Mouse (Mus musculus) intestine, embryonic 16.5 days (tissue): ENCODE results near the gene Rmdn2. TPM values are rescaled to one million over a fixed set of nuclear protein-coding genes. Genes with fewer than 3 reads are reported as not detected.

Experiments used
- ATAC-seq: fragments of 200-750 bp; cut with Nextera tagmentation; 2 replicates; pipeline ENCODE4 v1.8.0; 2017; ENCODE audit warnings: moderate TSS enrichment, moderate library complexity
- H3K27ac ChIP-seq: fragments of 300-500 bp; sonication (generic); 2 replicates; pipeline ENCODE4 v1.5.1; 2014; ENCODE audit warnings: mild to moderate bottlenecking, low read length
- H3K27me3 ChIP-seq: fragments of 300-500 bp; sonication (generic); replicated peaks from 2 replicates; pipeline ENCODE4 v1.6.1; 2014; ENCODE audit warnings: low read length, control low read depth, mixed read lengths; ENCODE audit not compliant: control insufficient read depth, insufficient read depth
- H3K36me3 ChIP-seq: fragments of 300-500 bp; sonication (generic); 2 replicates; pipeline ENCODE4 v1.6.1; 2014; ENCODE audit warnings: low read length, control low read depth; ENCODE audit not compliant: control insufficient read depth, insufficient read depth
- H3K4me1 ChIP-seq: fragments of 300-500 bp; sonication (generic); 2 replicates; pipeline ENCODE4 v1.6.1; 2014; ENCODE audit warnings: low read length, control low read depth, mixed read lengths; ENCODE audit not compliant: control insufficient read depth, insufficient read depth
- H3K4me2 ChIP-seq: fragments of 300-500 bp; sonication (generic); 2 replicates; pipeline ENCODE4 v1.6.1; 2014; ENCODE audit warnings: low read depth, low read length, control low read depth
- H3K4me3 ChIP-seq: fragments of 300-500 bp; sonication (generic); 2 replicates; pipeline ENCODE4 v1.5.1; 2014; ENCODE audit warnings: mild to moderate bottlenecking, low read length
- H3K9ac ChIP-seq: fragments of 300-500 bp; sonication (generic); 2 replicates; pipeline ENCODE4 v1.6.1; 2014; ENCODE audit warnings: low read depth, low read length
- H3K9me3 ChIP-seq: fragments of 300-500 bp; sonication (generic); 2 replicates; pipeline ENCODE4 v1.6.1; 2016; ENCODE audit warnings: low read length, control low read depth; ENCODE audit not compliant: control insufficient read depth
- WGBS: fragments of 180-500 bp; shearing (Covaris S2); extraction: QIAGEN DNeasy Blood & Tissue Kit; methylation state at CpG from one replicate; pipeline ENCODE4 v1.1.7; 2014; 5-methylcytosine and 5-hydroxymethylcytosine counted together
- polyA plus RNA-seq: library from polyadenylated mRNA; unstranded; fragments of >200 nt; fragmentation: Nextera tagmentation; extraction: Ambion mirVana; gene quantifications from 2 replicates; pipeline ENCODE4 v1.2.1, GENCODE M21; 2015

Rmdn2 gene
- polyA plus RNA-seq, 1 experiment from 2014 or later = 8.6 TPM

GRCm38 (mm10) chr17:79720681-79721080 lies 109.0 kb downstream of the Rmdn2 start:
- no peaks in the 10 kb centered on the region for H3K36me3 ChIP-seq
- no peak for ATAC-seq
- no peak overlapping the region for H3K4me2 ChIP-seq
- H3K4me1 ChIP-seq = no peaks in the 10 kb centered on the region
- WGBS = 84% methylated on average over 7 of the region's 7 CpGs
- no peak overlapping the region for H3K9ac ChIP-seq
- H3K27me3 ChIP-seq = no peaks in the 10 kb centered on the region; the same call in 1 of the 2 replicates
- H3K4me3 ChIP-seq = no peak overlapping the region
- H3K27ac ChIP-seq = no peak overlapping the region
- no peaks in the 10 kb centered on the region for H3K9me3 ChIP-seq

GRCm38 (mm10) chr17:79726613-79727012 lies 115.0 kb downstream of the Rmdn2 start:
- WGBS = 70% methylated on average over 5 of the region's 5 CpGs
- Histone ChIP-seq H3K9me3 (no peaks in the 10 kb centered on the region), H3K36me3 (no peaks in the 10 kb centered on the region), H3K4me3 (no peak overlapping the region), H3K27ac (no peak overlapping the region), H3K4me2 (no peak overlapping the region), H3K4me1 (no peaks in the 10 kb centered on the region), H3K27me3 (no peaks in the 10 kb centered on the region), H3K9ac (no peak overlapping the region)
- ATAC-seq = no peak

- H3K4me1 ChIP-seq = no peaks in the 10 kb centered on the region
- WGBS = 25% methylated on average over 14 of the region's 14 CpGs
- H3K36me3 ChIP-seq = no peaks in the 10 kb centered on the region
- H3K27me3 ChIP-seq = no peaks in the 10 kb centered on the region
- H3K9me3 ChIP-seq = no peaks in the 10 kb centered on the region
- no peak overlapping the region for H3K9ac ChIP-seq
- H3K4me2 ChIP-seq = peak overlapping the region; percentile 1; the same call in 1 of the 2 replicates
- no peak overlapping the region for H3K4me3 ChIP-seq
- ATAC-seq = no peak
- H3K27ac ChIP-seq = no peak overlapping the region
Measured at GRCm38 (mm10) chr17:79728053-79728584, 116.5 kb downstream of the Rmdn2 start.

- WGBS = 25% methylated on average over 16 of the region's 16 CpGs
- H3K9me3 ChIP-seq = no peaks in the 10 kb centered on the region
- ATAC-seq = peak; percentile 42
- peak overlapping the region; percentile 1; the same call in 1 of the 2 replicates for H3K4me2 ChIP-seq
- no peak overlapping the region for H3K4me3 ChIP-seq
- H3K9ac ChIP-seq = no peak overlapping the region
- H3K36me3 ChIP-seq = no peaks in the 10 kb centered on the region
- no peak overlapping the region for H3K27ac ChIP-seq
- no peaks in the 10 kb centered on the region for H3K27me3 ChIP-seq
- H3K4me1 ChIP-seq = no peaks in the 10 kb centered on the region
Measured at GRCm38 (mm10) chr17:79728585-79729503, 117.2 kb downstream of the Rmdn2 start.

- WGBS = 39% methylated on average over 8 of the region's 8 CpGs
- Histone ChIP-seq H3K4me3 (no peak overlapping the region), H3K9me3 (no peaks in the 10 kb centered on the region), H3K4me1 (no peaks in the 10 kb centered on the region), H3K4me2 (no peak overlapping the region), H3K27ac (no peak overlapping the region), H3K27me3 (no peaks in the 10 kb centered on the region), H3K9ac (no peak overlapping the region), H3K36me3 (no peaks in the 10 kb centered on the region)
- no peak for ATAC-seq
Measured at GRCm38 (mm10) chr17:79730988-79731387, 119.3 kb downstream of the Rmdn2 start.

- Histone ChIP-seq H3K27ac (no peak overlapping the region), H3K9ac (no peak overlapping the region), H3K27me3 (no peaks in the 10 kb centered on the region), H3K4me1 (0 out of 2 replicates have a peak, but pooled peaks cover under 1% of the 10 kb centered on the region), H3K4me3 (no peak overlapping the region), H3K36me3 (no peaks in the 10 kb centered on the region), H3K9me3 (no peaks in the 10 kb centered on the region), H3K4me2 (no peak overlapping the region)
- ATAC-seq = no peak
- WGBS = 51% methylated on average over 4 of the region's 4 CpGs
Measured at GRCm38 (mm10) chr17:79733039-79733438, 121.4 kb downstream of the Rmdn2 start.

- no peak overlapping the region for H3K4me2 ChIP-seq
- H3K4me3 ChIP-seq = no peak overlapping the region
- H3K9ac ChIP-seq = no peak overlapping the region
- no peaks in the 10 kb centered on the region for H3K27me3 ChIP-seq
- H3K9me3 ChIP-seq = no peaks in the 10 kb centered on the region
- ATAC-seq = no peak
- no peak overlapping the region for H3K27ac ChIP-seq
- 80% methylated on average over 3 of the region's 3 CpGs for WGBS
- H3K4me1 ChIP-seq = 0 out of 2 replicates have a peak, but pooled peaks cover 2% of the 10 kb centered on the region
- no peaks in the 10 kb centered on the region for H3K36me3 ChIP-seq
Measured at GRCm38 (mm10) chr17:79737598-79737997, 125.9 kb downstream of the Rmdn2 start.

GRCm38 (mm10) chr17:79738847-79739498 lies 127.3 kb downstream of the Rmdn2 start:
- H3K27ac ChIP-seq = no peak overlapping the region
- H3K4me1 ChIP-seq = 0 out of 2 replicates have a peak, but pooled peaks cover 2% of the 10 kb centered on the region
- H3K9ac ChIP-seq = no peak overlapping the region
- WGBS = 54% methylated on average over 5 of the region's 5 CpGs
- no peak overlapping the region for H3K4me3 ChIP-seq
- H3K9me3 ChIP-seq = no peaks in the 10 kb centered on the region
- H3K27me3 ChIP-seq = no peaks in the 10 kb centered on the region
- no peak overlapping the region for H3K4me2 ChIP-seq
- no peaks in the 10 kb centered on the region for H3K36me3 ChIP-seq
- ATAC-seq = no peak

- Histone ChIP-seq H3K4me2 (no peak overlapping the region), H3K9ac (no peak overlapping the region), H3K4me1 (peaks cover 7% of the 10 kb centered on the region; the same call in 1 of the 2 replicates), H3K36me3 (no peaks in the 10 kb centered on the region), H3K27ac (no peak overlapping the region), H3K4me3 (no peak overlapping the region), H3K27me3 (no peaks in the 10 kb centered on the region), H3K9me3 (no peaks in the 10 kb centered on the region)
- no peak for ATAC-seq
- WGBS = 70% methylated on average over 5 of the region's 5 CpGs
Measured at GRCm38 (mm10) chr17:79742635-79743034, 131.0 kb downstream of the Rmdn2 start.
